Mouse (Mus musculus): ENCODE measurements around the gene Spata3. TPM values are rescaled to one million over a fixed set of nuclear protein-coding genes. Genes with fewer than 3 reads are reported as not detected.

Gene Spata3
- not detected in 2 replicates for polyA plus RNA-seq (2014; fragmentation: Nextera tagmentation; extraction: Ambion mirVana)

- peaks cover 23% of the 10 kb centered on the region for H3K27me3 ChIP-seq (ENCODE audit: insufficient read depth, low read length)
- no peak within 1 kb of the TSS for H3K4me2 ChIP-seq
- no peak within 1 kb of the TSS for H3K27ac ChIP-seq (ENCODE audit: low read depth)
- no peaks in the 10 kb centered on the region for H3K36me3 ChIP-seq (ENCODE audit: insufficient read depth)
- no peaks in the 10 kb centered on the region for H3K9me3 ChIP-seq (ENCODE audit: low read depth, low read length)
- no peak for TF ChIP-seq CTCF (IDR thresholded peaks at IDR 0.05; ENCODE audit: low read depth)
- ATAC-seq (ENCODE audit: insufficient read depth), result no peak
- 86% methylated on average over 8 of the region's 8 CpGs for WGBS
- no peak for DNase-seq
- H3K9ac ChIP-seq, result no peak within 1 kb of the TSS
- H3K4me1 ChIP-seq (ENCODE audit: insufficient read depth), result no peaks in the 10 kb centered on the region
- no peak within 1 kb of the TSS for H3K4me3 ChIP-seq (ENCODE audit: low read depth, low read length)
Observed at GRCm38 (mm10) chr1:86016516-86016915, at the start of gene Spata3. Spata3 (plus strand) TSS chr1:86016816.

GRCm38 (mm10) chr1:85969081-85969480, 47.5 kb upstream of the Spata3 start:
- H3K4me1 ChIP-seq (ENCODE audit: insufficient read depth), result no peaks in the 10 kb centered on the region
- H3K4me3 ChIP-seq (ENCODE audit: low read depth, low read length), result no peak overlapping the region
- no peaks in the 10 kb centered on the region for H3K36me3 ChIP-seq (ENCODE audit: insufficient read depth)
- no peaks in the 10 kb centered on the region for H3K9me3 ChIP-seq (ENCODE audit: low read depth, low read length)
- DNase-seq (no peak), ATAC-seq (ENCODE audit: insufficient read depth) (no peak)
- no peak overlapping the region for H3K4me2 ChIP-seq
- no peak overlapping the region for H3K27ac ChIP-seq (ENCODE audit: low read depth)
- H3K9ac ChIP-seq, result no peak overlapping the region
- TF ChIP-seq CTCF (IDR thresholded peaks at IDR 0.05; ENCODE audit: low read depth), result no peak
- H3K27me3 ChIP-seq (ENCODE audit: insufficient read depth, low read length), result no peaks in the 10 kb centered on the region
- WGBS, result 52% methylated on average over 1 of the region's 1 CpGs

DNA sequence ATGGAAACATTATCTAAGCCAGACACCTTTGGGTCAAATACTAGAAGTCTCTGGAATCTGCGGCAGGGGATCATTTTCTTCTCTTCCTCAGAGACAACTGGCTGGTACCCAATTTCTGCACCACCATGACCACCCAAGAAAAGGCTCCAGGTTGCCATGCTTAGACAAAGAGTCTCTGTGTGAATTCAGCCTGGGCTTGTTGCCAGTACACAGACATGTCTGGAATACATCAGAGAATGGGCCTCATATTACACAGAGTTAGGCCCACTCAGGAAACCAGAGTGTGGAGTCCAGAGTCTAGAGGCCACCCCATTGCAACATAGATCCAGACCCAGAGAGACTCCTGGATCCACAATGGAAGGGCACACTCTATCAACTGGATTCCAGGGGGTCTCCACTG, 47.1 kb upstream of the Spata3 start:
- DNase-seq (peak; percentile 22), ATAC-seq (ENCODE audit: insufficient read depth) (no peak)
- 46% methylated on average over 1 of the region's 1 CpGs for WGBS
- TF ChIP-seq CTCF (IDR thresholded peaks at IDR 0.05; ENCODE audit: low read depth), result no peak
- Histone ChIP-seq H3K27me3 (ENCODE audit: insufficient read depth, low read length) (no peaks in the 10 kb centered on the region), H3K27ac (ENCODE audit: low read depth) (no peak overlapping the region), H3K9me3 (ENCODE audit: low read depth, low read length) (no peaks in the 10 kb centered on the region), H3K9ac (no peak overlapping the region), H3K4me3 (ENCODE audit: low read depth, low read length) (no peak overlapping the region), H3K36me3 (ENCODE audit: insufficient read depth) (no peaks in the 10 kb centered on the region), H3K4me2 (no peak overlapping the region), H3K4me1 (ENCODE audit: insufficient read depth) (no peaks in the 10 kb centered on the region)

DNA sequence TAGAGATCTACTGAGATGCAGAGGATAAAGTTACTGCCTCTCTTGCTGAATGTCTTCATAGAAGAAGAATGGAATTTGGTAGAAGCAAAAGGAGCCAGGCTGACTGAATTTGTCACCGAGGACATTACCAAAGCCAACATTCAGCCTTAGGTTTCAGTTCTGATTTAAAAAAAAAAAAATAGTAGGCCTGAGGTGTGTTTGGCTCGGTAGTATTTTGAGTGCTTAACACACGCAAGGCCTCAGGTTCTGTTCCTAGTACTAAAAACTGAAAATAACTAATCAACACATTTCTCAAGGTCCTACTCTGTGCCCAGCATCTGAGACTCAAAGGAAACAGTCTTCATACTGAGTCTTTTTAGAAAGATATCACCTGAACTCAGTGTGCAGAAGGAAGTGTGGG, 45.5 kb upstream of the Spata3 start:
- no peaks in the 10 kb centered on the region for H3K9me3 ChIP-seq (ENCODE audit: low read depth, low read length)
- H3K27ac ChIP-seq (ENCODE audit: low read depth), result no peak overlapping the region
- no peak overlapping the region for H3K4me3 ChIP-seq (ENCODE audit: low read depth, low read length)
- no peak for TF ChIP-seq CTCF (IDR thresholded peaks at IDR 0.05; ENCODE audit: low read depth)
- no peak for DNase-seq
- no peak overlapping the region for H3K9ac ChIP-seq
- H3K4me2 ChIP-seq, result no peak overlapping the region
- H3K4me1 ChIP-seq (ENCODE audit: insufficient read depth), result no peaks in the 10 kb centered on the region
- ATAC-seq (ENCODE audit: insufficient read depth), result no peak
- no peaks in the 10 kb centered on the region for H3K27me3 ChIP-seq (ENCODE audit: insufficient read depth, low read length)
- 84% methylated on average over 3 of the region's 3 CpGs for WGBS
- no peaks in the 10 kb centered on the region for H3K36me3 ChIP-seq (ENCODE audit: insufficient read depth)

- WGBS, result 49% methylated on average over 3 of the region's 3 CpGs
Observed at GRCm38 (mm10) chr1:85972341-85972740, 44.3 kb upstream of the Spata3 start.

DNA sequence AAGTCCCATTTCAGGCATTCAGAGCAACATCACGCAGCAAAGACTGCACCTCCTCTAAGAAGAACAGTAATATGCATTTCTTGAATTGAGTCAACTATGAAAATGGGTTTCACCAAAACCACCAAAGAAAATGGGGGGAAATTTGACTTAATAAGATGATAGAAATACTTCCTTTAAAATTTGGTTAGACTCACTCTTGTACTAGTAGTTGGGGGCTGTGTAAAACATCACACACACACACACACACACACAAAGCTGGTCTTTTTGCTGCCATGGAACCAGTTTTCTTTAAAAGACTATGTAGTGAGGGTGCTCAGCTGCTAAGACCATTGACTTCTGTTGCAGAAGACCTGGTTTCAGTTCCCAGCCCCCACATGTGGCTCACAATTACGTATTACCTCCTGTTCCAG, 43.1 kb upstream of the Spata3 start:
- no peaks in the 10 kb centered on the region for H3K27me3 ChIP-seq (ENCODE audit: insufficient read depth, low read length)
- H3K4me3 ChIP-seq (ENCODE audit: low read depth, low read length), result no peak overlapping the region
- no peaks in the 10 kb centered on the region for H3K9me3 ChIP-seq (ENCODE audit: low read depth, low read length)
- no peak for ATAC-seq (ENCODE audit: insufficient read depth)
- no peak overlapping the region for H3K9ac ChIP-seq
- no peaks in the 10 kb centered on the region for H3K4me1 ChIP-seq (ENCODE audit: insufficient read depth)
- H3K27ac ChIP-seq (ENCODE audit: low read depth), result no peak overlapping the region
- no peak for TF ChIP-seq CTCF (IDR thresholded peaks at IDR 0.05; ENCODE audit: low read depth)
- DNase-seq, result no peak
- H3K36me3 ChIP-seq (ENCODE audit: insufficient read depth), result no peaks in the 10 kb centered on the region
- no peak overlapping the region for H3K4me2 ChIP-seq
- 71% methylated on average over 2 of the region's 2 CpGs for WGBS

More at GRCm38 (mm10) chr1:85972341-85972740, 44.3 kb upstream of the Spata3 start:
- Histone ChIP-seq H3K4me1 (ENCODE audit: insufficient read depth) (no peaks in the 10 kb centered on the region), H3K4me2 (no peak overlapping the region), H3K4me3 (ENCODE audit: low read depth, low read length) (no peak overlapping the region), H3K9ac (no peak overlapping the region), H3K9me3 (ENCODE audit: low read depth, low read length) (no peaks in the 10 kb centered on the region), H3K27me3 (ENCODE audit: insufficient read depth, low read length) (no peaks in the 10 kb centered on the region), H3K36me3 (ENCODE audit: insufficient read depth) (no peaks in the 10 kb centered on the region), H3K27ac (ENCODE audit: low read depth) (no peak overlapping the region)
- no peak for TF ChIP-seq CTCF (IDR thresholded peaks at IDR 0.05; ENCODE audit: low read depth)
- ATAC-seq (ENCODE audit: insufficient read depth) (no peak), DNase-seq (no peak)

- Histone ChIP-seq H3K36me3 (ENCODE audit: insufficient read depth) (no peaks in the 10 kb centered on the region), H3K9ac (no peak overlapping the region), H3K27ac (ENCODE audit: low read depth) (no peak overlapping the region), H3K4me1 (ENCODE audit: insufficient read depth) (no peaks in the 10 kb centered on the region), H3K4me2 (no peak overlapping the region), H3K9me3 (ENCODE audit: low read depth, low read length) (no peaks in the 10 kb centered on the region), H3K4me3 (ENCODE audit: low read depth, low read length) (no peak overlapping the region), H3K27me3 (ENCODE audit: insufficient read depth, low read length) (no peaks in the 10 kb centered on the region)
- 72% methylated on average over 3 of the region's 3 CpGs for WGBS
- ATAC-seq (ENCODE audit: insufficient read depth) (no peak), DNase-seq (no peak)
- no peak for TF ChIP-seq CTCF (IDR thresholded peaks at IDR 0.05; ENCODE audit: low read depth)
Observed at GRCm38 (mm10) chr1:85977709-85978108, 38.9 kb upstream of the Spata3 start.

Measured in lung, embryonic 14.5 days (tissue).